Mouse (Mus musculus): ENCODE data around the gene Gse1.

Gse1 gene

GRCm38 (mm10) chr8:120298601-120299532 is 70.6 kb downstream of the Gse1 start:
- no peak for DNase-seq (ENCODE audit: low spot score in 2 of 2)

GRCm38 (mm10) chr8:120300601-120301141 is 72.4 kb downstream of the Gse1 start:
- peak in 1 of 2 experiments; percentile 81 for DNase-seq (ENCODE audit: low spot score in 2 of 2)

- DNase-seq (ENCODE audit: low spot score in 2 of 2): no peak
These were observed 74.9 kb downstream of the Gse1 start for GRCm38 (mm10) chr8:120302941-120303675.

- DNase-seq (ENCODE audit: low spot score in 2 of 2): no peak
These were observed 75.8 kb downstream of the Gse1 start for GRCm38 (mm10) chr8:120304097-120304496.

GRCm38 (mm10) chr8:120305800-120306385 is 77.6 kb downstream of the Gse1 start:
- no peak for DNase-seq (ENCODE audit: low spot score in 2 of 2)

GRCm38 (mm10) chr8:120307103-120307502 is 78.8 kb downstream of the Gse1 start:
- DNase-seq (ENCODE audit: low spot score in 2 of 2): no peak

- DNase-seq (ENCODE audit: low spot score in 2 of 2): no peak
These were observed 79.3 kb downstream of the Gse1 start for GRCm38 (mm10) chr8:120307528-120307927.

- DNase-seq (ENCODE audit: low spot score in 2 of 2): no peak
These were observed 79.9 kb downstream of the Gse1 start for GRCm38 (mm10) chr8:120308131-120308530.

- DNase-seq (ENCODE audit: low spot score in 2 of 2): no peak
These were observed 80.3 kb downstream of the Gse1 start for GRCm38 (mm10) chr8:120308553-120308952.

- peak in 1 of 2 experiments; percentile 50 for DNase-seq (ENCODE audit: low spot score in 2 of 2)
These were observed 81.1 kb downstream of the Gse1 start for GRCm38 (mm10) chr8:120309326-120309725.

GRCm38 (mm10) chr8:120310063-120310462 is 81.8 kb downstream of the Gse1 start:
- no peak for DNase-seq (ENCODE audit: low spot score in 2 of 2)

GRCm38 (mm10) chr8:120312452-120312851 is 84.2 kb downstream of the Gse1 start:
- no peak for DNase-seq (ENCODE audit: low spot score in 2 of 2)

GRCm38 (mm10) chr8:120313674-120314073 is 85.4 kb downstream of the Gse1 start:
- no peak for DNase-seq (ENCODE audit: low spot score in 2 of 2)

- no peak for DNase-seq (ENCODE audit: low spot score in 2 of 2)
These were observed 86.7 kb downstream of the Gse1 start for GRCm38 (mm10) chr8:120314932-120315331.

GRCm38 (mm10) chr8:120315644-120316043 is 87.4 kb downstream of the Gse1 start:
- DNase-seq (ENCODE audit: low spot score in 2 of 2): no peak

GRCm38 (mm10) chr8:120316707-120317106 is 88.5 kb downstream of the Gse1 start:
- DNase-seq (ENCODE audit: low spot score in 2 of 2): no peak

- no peak for DNase-seq (ENCODE audit: low spot score in 2 of 2)
These were observed 89.0 kb downstream of the Gse1 start for GRCm38 (mm10) chr8:120317118-120317824.

- DNase-seq (ENCODE audit: low spot score in 2 of 2): no peak
These were observed 90.3 kb downstream of the Gse1 start for GRCm38 (mm10) chr8:120318476-120318991.

GRCm38 (mm10) chr8:120319449-120319848 is 91.2 kb downstream of the Gse1 start:
- peak in 1 of 2 experiments; percentile 79 for DNase-seq (ENCODE audit: low spot score in 2 of 2)

GRCm38 (mm10) chr8:120320146-120320545 is 91.9 kb downstream of the Gse1 start:
- DNase-seq (ENCODE audit: low spot score in 2 of 2): no peak

- DNase-seq (ENCODE audit: low spot score in 2 of 2): no peak
These were observed 93.5 kb downstream of the Gse1 start for GRCm38 (mm10) chr8:120321724-120322123.
